Mouse (Mus musculus) heart, embryonic 11.5 days (tissue): ENCODE measurements around the gene Tgfb1. TPM values are rescaled to one million over a fixed set of nuclear protein-coding genes. Genes with fewer than 3 reads are reported as not detected.
A peak's percentile ranks its signal among the peaks of the same experiment; 100 is the strongest.

Experiments
- ATAC-seq: fragments of 200-750 bp; cut with Nextera tagmentation; replicated peaks from 2 replicates; pipeline ENCODE4 v1.8.0; 2017; ENCODE audit warnings: moderate library complexity; ENCODE audit not compliant: insufficient number of reproducible peaks, low FRiP score, low TSS enrichment
- H3K27ac ChIP-seq: fragments of 300-500 bp; sonication (generic); 2 replicates; pipeline ENCODE4 v1.5.1; 2014; ENCODE audit warnings: mild to moderate bottlenecking, low read depth, low read length
- H3K27me3 ChIP-seq: fragments of 300-500 bp; sonication (generic); 2 replicates; pipeline ENCODE4 v1.6.1; 2014; ENCODE audit warnings: mild to moderate bottlenecking, low read length, mixed read lengths; ENCODE audit not compliant: control insufficient read depth, insufficient read depth
- H3K36me3 ChIP-seq: fragments of 300-500 bp; sonication (generic); 2 replicates; pipeline ENCODE4 v1.6.1; 2014; ENCODE audit warnings: mild to moderate bottlenecking, low read length, moderate library complexity, mixed read lengths; ENCODE audit not compliant: control insufficient read depth, insufficient read depth
- H3K4me1 ChIP-seq: fragments of 300-500 bp; sonication (generic); 2 replicates; pipeline ENCODE4 v1.6.1; 2014; ENCODE audit warnings: low read length; ENCODE audit not compliant: control insufficient read depth, insufficient read depth
- H3K4me2 ChIP-seq: fragments of 300-500 bp; sonication (generic); 2 replicates; pipeline ENCODE4 v1.6.1; 2014; ENCODE audit warnings: mild to moderate bottlenecking, moderate library complexity
- H3K4me3 ChIP-seq: fragments of 300-500 bp; sonication (generic); 2 replicates; pipeline ENCODE4 v1.5.1; 2014; ENCODE audit warnings: low read depth, low read length
- H3K9ac ChIP-seq: fragments of 300-500 bp; sonication (generic); 2 replicates; pipeline ENCODE4 v1.6.1; 2014; ENCODE audit warnings: mild to moderate bottlenecking, low read depth, low read length, moderate library complexity
- H3K9me3 ChIP-seq: fragments of 300-500 bp; sonication (generic); replicated peaks from 2 replicates; pipeline ENCODE4 v1.6.1; 2016; ENCODE audit warnings: low read length; ENCODE audit not compliant: control insufficient read depth
- WGBS: fragments of 180-500 bp; shearing (Covaris S2); extraction: QIAGEN DNeasy Blood & Tissue Kit; methylation state at CpG from one replicate; pipeline ENCODE4 v1.1.7; 2014; ENCODE audit not compliant: insufficient replicate concordance; 5-methylcytosine and 5-hydroxymethylcytosine counted together
- polyA plus RNA-seq: library from polyadenylated mRNA; unstranded; fragments of >200 nt; fragmentation: Nextera tagmentation; extraction: Ambion mirVana; gene quantifications from 2 replicates; pipeline ENCODE4 v1.2.1, GENCODE M21; 2014

The Tgfb1 gene
- polyA plus RNA-seq, 1 experiment from 2014 or later = 3.6 TPM

DNA sequence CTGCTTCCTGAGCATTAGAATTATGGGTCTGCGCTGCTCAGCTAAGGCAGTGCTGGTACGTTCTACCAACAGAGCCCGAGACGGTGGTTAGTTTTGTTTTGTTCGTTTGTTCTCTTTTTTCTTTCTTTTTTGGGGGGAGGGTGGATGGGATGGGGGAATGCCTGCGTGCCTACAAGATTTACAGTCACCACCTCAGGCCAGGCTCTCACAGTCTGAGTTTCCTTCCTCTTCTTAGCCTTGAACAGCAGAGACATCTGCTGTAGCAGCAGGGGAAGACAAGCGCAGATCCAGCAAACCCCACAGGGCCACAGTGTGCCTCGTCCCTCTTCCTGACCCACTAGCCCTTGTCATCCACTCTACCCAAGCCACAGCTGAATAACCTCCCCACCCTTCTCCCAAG, 35.5 kb upstream of the Tgfb1 start:
- WGBS = 89% methylated on average over 8 of the region's 8 CpGs
- ATAC-seq = 0 out of 2 replicates have a peak, but pooled peaks have one; percentile 51
- no peaks in the 10 kb centered on the region for H3K9me3 ChIP-seq
- no peak overlapping the region for H3K4me3 ChIP-seq
- no peaks in the 10 kb centered on the region for H3K27me3 ChIP-seq
- no peaks in the 10 kb centered on the region for H3K4me1 ChIP-seq
- no peak overlapping the region for H3K27ac ChIP-seq
- no peaks in the 10 kb centered on the region for H3K36me3 ChIP-seq
- H3K4me2 ChIP-seq = no peak overlapping the region
- H3K9ac ChIP-seq = no peak overlapping the region

DNA sequence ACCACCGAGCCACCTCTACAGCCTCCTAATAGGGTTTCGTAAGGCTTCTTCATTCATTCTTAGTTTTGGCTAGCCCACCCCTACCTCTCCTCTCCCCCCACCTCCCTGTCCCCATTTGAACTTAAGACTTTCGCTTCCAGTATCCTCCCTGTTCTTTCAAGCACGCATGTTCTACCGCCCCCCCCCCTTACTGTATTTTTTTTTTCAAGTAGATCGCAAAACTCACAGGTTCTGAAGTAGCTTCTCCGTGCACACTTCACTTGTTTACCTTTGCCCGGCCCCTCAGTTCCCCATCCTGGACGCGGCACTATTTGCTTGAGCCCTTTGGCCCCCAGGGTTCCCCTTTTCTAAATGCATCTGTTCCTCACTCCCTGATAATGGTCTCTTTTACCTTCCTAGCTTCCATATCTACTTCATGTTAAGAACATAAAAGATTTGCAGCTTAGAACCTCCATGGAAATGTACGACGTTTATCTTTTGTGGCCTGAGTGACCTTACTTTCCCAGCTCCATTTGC, 34.5 kb upstream of the Tgfb1 start:
- no peaks in the 10 kb centered on the region for H3K36me3 ChIP-seq
- no peak overlapping the region for H3K9ac ChIP-seq
- H3K27ac ChIP-seq = no peak overlapping the region
- H3K9me3 ChIP-seq = no peaks in the 10 kb centered on the region
- no peak overlapping the region for H3K4me2 ChIP-seq
- no peak for ATAC-seq
- no peaks in the 10 kb centered on the region for H3K4me1 ChIP-seq
- H3K4me3 ChIP-seq = no peak overlapping the region
- WGBS = 88% methylated on average over 12 of the region's 12 CpGs
- H3K27me3 ChIP-seq = no peaks in the 10 kb centered on the region

DNA sequence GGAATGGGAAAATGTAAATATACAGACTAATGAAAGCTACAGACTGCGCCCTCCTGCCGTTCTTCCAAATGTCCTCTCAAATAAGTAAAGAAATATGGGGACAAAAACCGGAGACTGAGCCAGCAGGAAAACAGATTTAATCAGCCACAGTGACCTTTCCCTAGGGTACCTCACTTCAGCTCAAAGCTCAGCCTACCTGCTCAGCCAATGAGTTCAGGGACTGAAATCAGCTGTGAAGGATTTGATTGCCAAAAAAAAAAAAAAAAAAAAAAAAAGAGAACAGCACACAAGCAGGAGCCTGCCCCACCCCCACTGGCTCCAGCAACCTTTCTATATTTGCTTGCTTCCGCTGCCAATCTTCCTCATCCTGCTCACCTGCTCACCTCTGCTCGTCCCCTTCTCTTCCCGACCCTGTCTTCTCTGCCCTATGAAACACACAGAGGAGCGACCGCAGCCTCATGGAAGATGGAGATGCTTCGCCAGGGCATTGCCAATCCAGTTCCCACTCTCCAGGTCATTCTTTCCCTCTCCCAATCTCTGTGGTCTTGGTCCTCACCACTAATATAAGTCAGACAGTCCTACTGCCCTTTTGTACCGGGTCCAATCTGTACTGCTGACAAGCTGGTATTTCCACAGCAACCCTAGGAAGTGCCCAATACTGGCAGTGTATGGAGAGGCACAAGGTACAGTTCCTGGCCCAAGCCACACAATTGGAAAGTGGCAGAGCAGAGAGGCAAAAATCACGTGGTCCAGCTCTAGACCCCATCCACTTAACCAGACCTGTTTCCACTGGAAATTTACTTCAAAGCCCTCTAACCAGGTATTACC, 31.0 kb upstream of the Tgfb1 start:
- H3K36me3 ChIP-seq = no peaks in the 10 kb centered on the region
- H3K9ac ChIP-seq = no peak overlapping the region
- no peak overlapping the region for H3K4me3 ChIP-seq
- no peak overlapping the region for H3K4me2 ChIP-seq
- H3K27ac ChIP-seq = no peak overlapping the region
- peaks cover 3% of the 10 kb centered on the region; the same call in 1 of the 2 replicates for H3K4me1 ChIP-seq
- 68% methylated on average over 11 of the region's 11 CpGs for WGBS
- ATAC-seq = no peak
- no peaks in the 10 kb centered on the region for H3K9me3 ChIP-seq
- H3K27me3 ChIP-seq = no peaks in the 10 kb centered on the region

DNA sequence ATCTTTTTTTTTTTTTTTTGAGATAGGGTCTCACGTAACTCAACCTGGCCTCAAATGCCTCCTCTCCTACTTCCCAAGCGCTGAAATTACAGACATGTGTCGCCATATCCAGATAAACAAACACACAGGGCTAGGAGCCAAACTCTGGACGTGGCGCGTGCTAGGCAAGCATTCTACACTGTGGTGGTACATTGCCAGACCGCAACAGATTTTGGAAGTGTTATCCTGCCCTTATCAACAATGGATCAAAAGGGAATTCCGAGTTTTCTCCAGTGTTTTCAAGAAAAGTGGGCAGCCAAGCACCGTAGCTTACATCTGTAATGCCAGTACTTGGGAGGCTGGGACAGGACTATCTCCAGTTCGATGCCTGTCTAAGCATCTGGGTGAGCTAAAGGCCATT, 29.0 kb upstream of the Tgfb1 start:
- Histone ChIP-seq H3K4me3 (peak overlapping the region; percentile 70), H3K4me1 (peaks cover 3% of the 10 kb centered on the region; the same call in 1 of the 2 replicates), H3K9me3 (no peaks in the 10 kb centered on the region), H3K9ac (peak overlapping the region; percentile 77), H3K27ac (no peak overlapping the region), H3K27me3 (no peaks in the 10 kb centered on the region), H3K36me3 (no peaks in the 10 kb centered on the region), H3K4me2 (peak overlapping the region; percentile 76)
- no peak for ATAC-seq
- 40% methylated on average over 10 of the region's 10 CpGs for WGBS

DNA sequence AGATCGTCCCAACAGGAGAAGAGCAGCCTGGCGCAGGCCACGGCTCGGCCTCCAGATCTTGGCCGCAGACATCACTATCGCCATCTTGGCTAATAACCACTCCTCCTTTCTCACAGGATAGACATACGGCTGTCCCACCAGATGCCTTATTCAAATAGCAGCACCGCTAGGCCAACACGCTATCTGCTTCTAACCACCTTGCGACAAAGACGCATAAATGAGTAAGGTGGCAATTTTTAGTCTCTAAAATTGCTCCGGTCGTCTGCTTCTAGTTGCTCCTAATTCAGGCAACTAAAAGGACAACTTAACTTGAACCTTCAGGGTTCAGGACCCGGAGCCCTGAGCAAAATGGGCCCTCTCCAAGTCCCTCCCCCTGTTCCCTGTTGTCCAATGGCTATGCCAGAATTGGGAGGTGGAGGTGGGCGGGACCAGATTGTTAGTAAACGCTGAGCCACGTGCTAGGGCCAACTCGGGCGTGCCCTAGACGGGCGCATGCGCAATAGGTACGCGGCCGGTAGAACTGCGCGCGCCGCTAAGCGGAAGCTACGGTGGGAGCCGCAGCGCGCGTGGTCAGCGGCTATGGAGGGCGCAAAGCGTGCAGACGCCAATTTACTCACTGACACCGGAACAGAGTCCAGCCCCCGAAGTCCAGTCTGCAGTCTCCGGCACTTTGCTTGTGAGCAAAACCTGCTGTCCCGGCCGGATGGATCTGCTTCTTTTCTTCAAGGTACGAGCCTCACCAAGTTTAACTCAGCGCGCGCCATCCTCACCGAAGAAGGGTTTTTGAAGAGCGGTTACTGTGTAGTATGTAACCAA, 27.9 kb upstream of the Tgfb1 start, which contains the start of the genes Bckdha and Exosc5:
Gene Bckdha, minus strand, starts transcription at position 325 of the 816 bp plus-strand sequence.
Gene Exosc5, plus strand, starts transcription at position 508 of the 816 bp plus-strand sequence.
- Histone ChIP-seq H3K9me3 (no peaks in the 10 kb centered on the region), H3K4me2 (peak within 1 kb of the TSS; percentile 76), H3K27me3 (no peaks in the 10 kb centered on the region), H3K36me3 (peaks cover 3% of the 10 kb centered on the region; the same call in 1 of the 2 replicates), H3K27ac (peak within 1 kb of the TSS; percentile 80), H3K4me1 (peaks cover 3% of the 10 kb centered on the region; the same call in 1 of the 2 replicates), H3K9ac (peak within 1 kb of the TSS; percentile 77), H3K4me3 (peak within 1 kb of the TSS; percentile 70)
- WGBS = under 1% methylated on average over 50 of the region's 50 CpGs
- ATAC-seq = peak; percentile 99

DNA sequence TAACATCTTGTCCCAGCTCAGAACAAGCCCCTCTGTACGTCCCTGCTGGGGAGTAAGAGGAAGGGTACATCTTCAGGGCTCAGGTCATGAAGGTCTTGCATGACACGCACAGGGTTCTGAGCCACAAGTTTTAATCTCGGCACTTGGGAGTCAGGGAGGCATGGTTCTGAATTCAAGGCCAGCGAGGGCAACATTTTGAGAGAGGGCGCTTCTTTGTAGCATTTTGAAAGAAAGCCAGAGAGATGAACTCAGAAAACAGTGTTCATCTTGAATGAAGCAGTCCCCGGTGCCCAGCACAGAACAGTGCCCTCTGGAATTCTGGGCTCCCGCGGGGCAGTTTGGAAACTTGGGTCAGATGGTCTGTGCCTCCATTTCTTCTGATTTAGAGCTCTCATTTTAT, 20.4 kb upstream of the Tgfb1 start:
- Histone ChIP-seq H3K4me3 (no peak overlapping the region), H3K9ac (no peak overlapping the region), H3K9me3 (no peaks in the 10 kb centered on the region), H3K27ac (no peak overlapping the region), H3K27me3 (no peaks in the 10 kb centered on the region), H3K4me2 (no peak overlapping the region), H3K36me3 (peaks cover 7% of the 10 kb centered on the region; the same call in 1 of the 2 replicates), H3K4me1 (no peaks in the 10 kb centered on the region)
- WGBS = 89% methylated on average over 8 of the region's 8 CpGs
- ATAC-seq = no peak

DNA sequence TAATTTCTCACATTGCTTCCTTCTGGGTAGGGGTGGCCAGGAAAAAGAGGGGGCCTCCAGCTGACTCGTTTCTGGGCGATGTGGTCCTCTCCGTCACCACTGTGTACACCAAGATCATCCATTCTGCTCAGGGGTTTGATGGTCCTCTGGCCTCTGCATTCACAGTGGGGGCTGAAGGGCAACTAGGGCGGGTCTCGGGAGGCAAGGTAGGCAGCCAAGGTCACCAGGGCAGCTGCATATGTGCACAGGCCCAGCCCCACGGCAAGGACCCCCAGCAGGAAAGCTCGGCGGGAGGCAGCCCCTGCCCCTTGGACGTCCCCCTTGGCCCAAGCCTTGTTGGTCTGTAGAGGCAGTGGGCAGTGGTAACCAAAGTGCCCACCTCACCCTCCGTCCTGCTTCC, 17.6 kb upstream of the Tgfb1 start:
- no peak overlapping the region for H3K4me3 ChIP-seq
- no peak overlapping the region for H3K27ac ChIP-seq
- H3K27me3 ChIP-seq = peaks cover 8% of the 10 kb centered on the region
- 87% methylated on average over 10 of the region's 10 CpGs for WGBS
- no peak overlapping the region for H3K4me2 ChIP-seq
- ATAC-seq = no peak
- H3K9ac ChIP-seq = no peak overlapping the region
- no peaks in the 10 kb centered on the region for H3K4me1 ChIP-seq
- no peaks in the 10 kb centered on the region for H3K9me3 ChIP-seq
- H3K36me3 ChIP-seq = peaks cover 4% of the 10 kb centered on the region; the same call in 1 of the 2 replicates

DNA sequence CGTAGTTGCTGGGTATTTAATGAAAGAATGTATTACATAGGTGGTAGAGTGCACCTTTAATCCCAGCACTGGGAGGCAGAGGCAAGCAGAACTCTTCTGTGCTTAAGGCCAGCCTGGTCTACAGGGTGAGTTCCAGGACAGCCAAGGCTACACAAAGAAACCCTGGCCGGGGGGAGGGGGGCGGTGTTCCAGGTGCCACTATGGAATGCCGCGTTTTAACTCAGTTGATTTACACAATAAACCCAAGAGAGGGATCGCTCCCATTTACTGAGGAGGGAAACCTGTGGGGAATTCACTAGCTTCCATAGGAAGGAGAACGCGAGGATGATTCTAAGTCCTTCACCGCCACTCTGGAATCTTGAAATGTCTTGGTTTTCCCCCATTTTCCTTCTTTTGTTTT, 17.2 kb upstream of the Tgfb1 start:
- Histone ChIP-seq H3K27ac (no peak overlapping the region), H3K9me3 (no peaks in the 10 kb centered on the region), H3K9ac (no peak overlapping the region), H3K36me3 (peaks cover 2% of the 10 kb centered on the region; the same call in 1 of the 2 replicates), H3K4me1 (no peaks in the 10 kb centered on the region), H3K27me3 (peaks cover 13% of the 10 kb centered on the region), H3K4me3 (no peak overlapping the region), H3K4me2 (no peak overlapping the region)
- ATAC-seq = no peak
- 77% methylated on average over 9 of the region's 9 CpGs for WGBS
